Mouse (Mus musculus) MEL (cell line): ENCODE data around the gene Mlip. TPM values are rescaled to one million over a fixed set of nuclear protein-coding genes. Genes with fewer than 3 reads are reported as not detected.

Experiments
- DNase-seq: peaks from one replicate; pipeline ENCODE4 v3.0.0; 2011; ENCODE audit warnings: low read depth, low spot score
- H3K27ac ChIP-seq: 2 replicates; pipeline ENCODE4 v1.5.1; 2012; ENCODE audit warnings: low read depth, mild to moderate bottlenecking, control low read depth, low read length, moderate library complexity; ENCODE audit not compliant: control insufficient read depth
- H3K27me3 ChIP-seq, 2 experiments: fragments of 150-350 bp in 1 of 2; sonication (generic) in 1 of 2; 2 replicates each; pipeline ENCODE4 v1.6.1; 2012; ENCODE audit warnings: low read length in 2 of 2, mild to moderate bottlenecking in 2 of 2, improper control_type of control experiment in 1 of 2, moderate library complexity in 1 of 2; ENCODE audit not compliant: insufficient read depth in 2 of 2, control insufficient read depth in 1 of 2
- H3K36me3 ChIP-seq, 2 experiments: 2 replicates each; pipeline ENCODE4 v1.6.1; 2012 to 2014; ENCODE audit warnings: low read length in 2 of 2, improper control_type of control experiment in 1 of 2, inconsistent platforms in 1 of 2, mild to moderate bottlenecking in 1 of 2; ENCODE audit not compliant: insufficient read depth in 2 of 2, control insufficient read depth in 1 of 2
- H3K4me1 ChIP-seq, 2 experiments: fragments of 150-350 bp in 1 of 2; sonication (generic) in 1 of 2; 2 replicates each; pipeline ENCODE4 v1.6.1; 2012; ENCODE audit warnings: low read length in 2 of 2, improper control_type of control experiment in 1 of 2, mild to moderate bottlenecking in 1 of 2; ENCODE audit not compliant: insufficient read depth in 2 of 2, control insufficient read depth in 1 of 2
- H3K4me3 ChIP-seq, 2 experiments: fragments of 150-350 bp in 1 of 2; sonication (generic) in 1 of 2; 2 replicates each; pipeline ENCODE4 v1.5.1; 2012; ENCODE audit warnings: low read depth in 2 of 2, low read length in 2 of 2, mild to moderate bottlenecking in 2 of 2, moderate library complexity in 2 of 2, control low read depth in 1 of 2, improper control_type of control experiment in 1 of 2; ENCODE audit not compliant: control insufficient read depth in 1 of 2, insufficient read depth in 1 of 2
- H3K79me2 ChIP-seq: 2 replicates; pipeline ENCODE4 v1.6.1; 2012; ENCODE audit warnings: mild to moderate bottlenecking, low read length, moderate library complexity; ENCODE audit not compliant: control insufficient read depth, poor library complexity, insufficient read depth
- H3K9ac ChIP-seq: 2 replicates; pipeline ENCODE4 v1.6.1; 2012; ENCODE audit warnings: low read depth, mild to moderate bottlenecking, control low read depth, low read length, moderate library complexity; ENCODE audit not compliant: control insufficient read depth, poor library complexity, severe bottlenecking
- H3K9me3 ChIP-seq: fragments of 150-350 bp; sonication (generic); replicated peaks from 2 replicates; pipeline ENCODE4 v1.6.1; 2012; ENCODE audit warnings: mild to moderate bottlenecking, low read length, improper control_type of control experiment, moderate library complexity; ENCODE audit not compliant: insufficient read depth
- BHLHE40 ChIP-seq: IDR thresholded peaks from 2 replicates; pipeline ENCODE4 v1.6.1; 2012; ENCODE audit warnings: low read depth, mild to moderate bottlenecking, inconsistent platforms, low read length, improper control_type of control experiment, borderline replicate concordance
- CHD2 ChIP-seq: IDR thresholded peaks from 2 replicates; pipeline ENCODE4 v1.6.1; 2011; ENCODE audit warnings: low read length, improper control_type of control experiment
- CTCF ChIP-seq, 3 experiments: IDR thresholded peaks in 2 of 3; conservative IDR thresholded peaks in 1 of 3; 2 replicates each; pipeline ENCODE4 v1.5.1; 2011 to 2012; ENCODE audit warnings: low read length in 3 of 3, low read depth in 2 of 3, mild to moderate bottlenecking in 2 of 3, improper control_type of control experiment in 1 of 3, inconsistent platforms in 1 of 3, mixed read lengths in 1 of 3, moderate library complexity in 1 of 3; ENCODE audit not compliant: control insufficient read depth in 1 of 3, insufficient read depth in 1 of 3, poor library complexity in 1 of 3, severe bottlenecking in 1 of 3
- E2F4 ChIP-seq: IDR thresholded peaks from 2 replicates; pipeline ENCODE4 v1.6.1; 2011; ENCODE audit warnings: low read depth, low read length, improper control_type of control experiment, borderline replicate concordance
- ELF1 ChIP-seq: IDR thresholded peaks from 2 replicates; pipeline ENCODE4 v1.6.1; 2014; ENCODE audit warnings: low read depth, mild to moderate bottlenecking, inconsistent platforms, low read length, improper control_type of control experiment, moderate library complexity
- ETS1 ChIP-seq: IDR thresholded peaks from 2 replicates; pipeline ENCODE4 v1.6.1; 2012; ENCODE audit warnings: low read depth, mild to moderate bottlenecking, inconsistent platforms, low read length, improper control_type of control experiment, moderate library complexity
- GABPA ChIP-seq: IDR thresholded peaks from 2 replicates; pipeline ENCODE4 v1.6.1; 2012; ENCODE audit warnings: low read depth, mild to moderate bottlenecking, inconsistent platforms, low read length, improper control_type of control experiment, moderate library complexity
- HCFC1 ChIP-seq: IDR thresholded peaks from 2 replicates; pipeline ENCODE4 v1.6.1; 2012; ENCODE audit warnings: low read depth, mild to moderate bottlenecking, inconsistent platforms, low read length, improper control_type of control experiment, moderate library complexity
- JUND ChIP-seq: IDR thresholded peaks from 2 replicates; pipeline ENCODE4 v1.6.1; 2011; ENCODE audit warnings: low read depth, mild to moderate bottlenecking, improper control_type of control experiment, low read length
- MAFK ChIP-seq: IDR thresholded peaks from 2 replicates; pipeline ENCODE4 v1.6.1; 2011; ENCODE audit warnings: low read depth, mild to moderate bottlenecking, low read length, improper control_type of control experiment, borderline replicate concordance
- MAX ChIP-seq: IDR thresholded peaks from 2 replicates; pipeline ENCODE4 v1.6.1; 2011; ENCODE audit warnings: low read length, improper control_type of control experiment
- MAZ ChIP-seq: IDR thresholded peaks from 2 replicates; pipeline ENCODE4 v1.6.1; 2012; ENCODE audit warnings: low read depth, mild to moderate bottlenecking, inconsistent platforms, low read length, improper control_type of control experiment
- MEF2A ChIP-seq: IDR thresholded peaks from 2 replicates; pipeline ENCODE4 v1.6.1; 2014; ENCODE audit warnings: low read depth, mild to moderate bottlenecking, inconsistent platforms, low read length, improper control_type of control experiment; ENCODE audit not compliant: poor library complexity, insufficient replicate concordance, severe bottlenecking; ENCODE audit errors: extremely low read depth
- MXI1 ChIP-seq: IDR thresholded peaks from 2 replicates; pipeline ENCODE4 v1.6.1; 2011; ENCODE audit warnings: mild to moderate bottlenecking, low read depth, low read length, improper control_type of control experiment
- MYB ChIP-seq: IDR thresholded peaks from 2 replicates; pipeline ENCODE4 v1.6.1; 2011; ENCODE audit warnings: mild to moderate bottlenecking, low read depth, low read length, improper control_type of control experiment
- MYC ChIP-seq: IDR thresholded peaks from 2 replicates; pipeline ENCODE4 v1.6.1; 2011; ENCODE audit warnings: low read depth, mild to moderate bottlenecking, low read length, improper control_type of control experiment, moderate library complexity
- NELFE ChIP-seq: IDR thresholded peaks from 2 replicates; pipeline ENCODE4 v1.6.1; 2011; ENCODE audit warnings: low read depth, low read length, improper control_type of control experiment
- NRF1 ChIP-seq: IDR thresholded peaks from 2 replicates; pipeline ENCODE4 v1.6.1; 2014; ENCODE audit warnings: low read depth, mild to moderate bottlenecking, inconsistent platforms, low read length, improper control_type of control experiment, moderate library complexity; ENCODE audit not compliant: poor library complexity, insufficient read depth, severe bottlenecking
- POLR2A ChIP-seq, 2 experiments: IDR thresholded peaks; 2 replicates each; pipeline ENCODE4 v1.6.1; 2011 to 2012; ENCODE audit warnings: low read length in 2 of 2, mild to moderate bottlenecking in 2 of 2, control low read depth in 1 of 2, improper control_type of control experiment in 1 of 2, low read depth in 1 of 2, moderate library complexity in 1 of 2; ENCODE audit not compliant: control insufficient read depth in 1 of 2, insufficient read depth in 1 of 2, poor library complexity in 1 of 2
- POLR2AphosphoS2 ChIP-seq: IDR thresholded peaks from 2 replicates; pipeline ENCODE4 v1.6.1; 2011; ENCODE audit warnings: low read length, improper control_type of control experiment
- POLR2AphosphoS5 ChIP-seq: IDR thresholded peaks from 2 replicates; pipeline ENCODE4 v1.6.1; 2012; ENCODE audit warnings: low read depth, borderline replicate concordance, mild to moderate bottlenecking, inconsistent platforms, low read length, moderate library complexity, mixed read lengths
- RAD21 ChIP-seq: IDR thresholded peaks from 2 replicates; pipeline ENCODE4 v1.6.1; 2011; ENCODE audit warnings: mild to moderate bottlenecking, low read depth, low read length, improper control_type of control experiment
- RCOR1 ChIP-seq: IDR thresholded peaks from 2 replicates; pipeline ENCODE4 v1.6.1; 2012; ENCODE audit warnings: low read depth, mild to moderate bottlenecking, inconsistent platforms, low read length, improper control_type of control experiment
- SMC3 ChIP-seq: IDR thresholded peaks from 2 replicates; pipeline ENCODE4 v1.6.1; 2011; ENCODE audit warnings: low read depth, low read length, improper control_type of control experiment
- TBP ChIP-seq: IDR thresholded peaks from 2 replicates; pipeline ENCODE4 v1.8.0; 2011; ENCODE audit warnings: low read depth, low read length, improper control_type of control experiment
- TCF12 ChIP-seq: IDR thresholded peaks from 2 replicates; pipeline ENCODE4 v1.6.1; 2014; ENCODE audit warnings: low read depth, mild to moderate bottlenecking, inconsistent platforms, low read length, improper control_type of control experiment, moderate library complexity
- ZKSCAN1 ChIP-seq: IDR thresholded peaks from 2 replicates; pipeline ENCODE4 v1.6.1; 2012; ENCODE audit warnings: low read depth, mild to moderate bottlenecking, inconsistent platforms, low read length, improper control_type of control experiment, moderate library complexity
- ZMIZ1 ChIP-seq: IDR thresholded peaks from 2 replicates; pipeline ENCODE4 v1.6.1; 2012; ENCODE audit warnings: low read depth, mild to moderate bottlenecking, inconsistent platforms, low read length, improper control_type of control experiment, moderate library complexity
- polyA plus RNA-seq, 2 experiments: library from polyadenylated mRNA; stranded (reverse) in 1 of 2; unstranded in 1 of 2; fragments of >175 nt in 1 of 2; fragments of >200 nt in 1 of 2; gene quantifications; 2 replicates each; pipeline versions ENCODE4 v1.2.1 to v1.2.4; 2012; ENCODE audit warnings: low replicate concordance in 2 of 2, low read depth in 1 of 2; ENCODE audit not compliant: insufficient read length in 2 of 2, insufficient read depth in 1 of 2, missing spikeins in 1 of 2
- total RNA-seq: library from RNA; depleted of rRNA; stranded (reverse); fragments of 300-350 nt; gene quantifications from 2 replicates; pipeline ENCODE4 v1.2.3, GENCODE M21; 2012

Gene Mlip
- total and polyA plus RNA-seq, 3 experiments, result 0.04 TPM; not detected in 2

- no peak overlapping the region for H3K9ac ChIP-seq
- no peaks in the 10 kb centered on the region for H3K4me1 ChIP-seq
- no peaks in the 10 kb centered on the region for H3K79me2 ChIP-seq
- no peak for TF ChIP-seq MAZ
- TF ChIP-seq NELFE, result no peak
- TF ChIP-seq MYB, result no peak
- TF ChIP-seq MEF2A, result no peak
- no peak for TF ChIP-seq E2F4
- TF ChIP-seq CHD2, result no peak
- TF ChIP-seq MYC, result no peak
- no peak for TF ChIP-seq ETS1
- TF ChIP-seq BHLHE40, result no peak
- TF ChIP-seq CTCF (IDR thresholded peaks at IDR 0.05 in 2 of 3, conservative IDR thresholded peaks at IDR 0.05 in 1 of 3; ENCODE audit: control insufficient read depth in 1 of 3, insufficient read depth in 1 of 3, low read depth in 2 of 3, low read length in 3 of 3, poor library complexity in 1 of 3, severe bottlenecking in 1 of 3), result no peak
- TF ChIP-seq POLR2AphosphoS2, result no peak
- no peak for TF ChIP-seq MXI1
- TF ChIP-seq ZMIZ1, result no peak
- TF ChIP-seq TCF12, result no peak
- TF ChIP-seq POLR2AphosphoS5, result no peak
- no peak for TF ChIP-seq POLR2A (IDR thresholded peaks at IDR 0.05; ENCODE audit: control insufficient read depth in 1 of 2, insufficient read depth in 1 of 2, low read depth in 1 of 2, low read length in 2 of 2, poor library complexity in 1 of 2)
- no peaks in the 10 kb centered on the region for H3K36me3 ChIP-seq
- no peak overlapping the region for H3K27ac ChIP-seq
- H3K9me3 ChIP-seq, result no peaks in the 10 kb centered on the region
- no peak for DNase-seq
- no peaks in the 10 kb centered on the region for H3K27me3 ChIP-seq
- no peak overlapping the region for H3K4me3 ChIP-seq
These were observed 7.9 kb upstream of the Mlip start for GRCm38 (mm10) chr9:77360654-77361053.

GRCm38 (mm10) chr9:77359278-77359973 lies 6.7 kb upstream of the Mlip start:
- Histone ChIP-seq H3K4me1 (no peaks in the 10 kb centered on the region), H3K9ac (no peak overlapping the region), H3K4me3 (no peak overlapping the region), H3K9me3 (no peaks in the 10 kb centered on the region), H3K36me3 (no peaks in the 10 kb centered on the region), H3K27me3 (no peaks in the 10 kb centered on the region), H3K27ac (no peak overlapping the region)
- no peak for DNase-seq
- TF ChIP-seq GABPA (no peak), CHD2 (no peak), MXI1 (no peak), ELF1 (no peak), NRF1 (no peak), RAD21 (no peak), SMC3 (no peak), POLR2A (IDR thresholded peaks at IDR 0.05; ENCODE audit: control insufficient read depth in 1 of 2, insufficient read depth in 1 of 2, low read depth in 1 of 2, low read length in 2 of 2, poor library complexity in 1 of 2) (no peak), ZKSCAN1 (no peak), BHLHE40 (no peak), RCOR1 (no peak), TBP (no peak), JUND (no peak), CTCF (IDR thresholded peaks at IDR 0.05 in 2 of 3, conservative IDR thresholded peaks at IDR 0.05 in 1 of 3; ENCODE audit: control insufficient read depth in 1 of 3, insufficient read depth in 1 of 3, low read depth in 2 of 3, low read length in 3 of 3, poor library complexity in 1 of 3, severe bottlenecking in 1 of 3) (no peak), MAX (no peak), POLR2AphosphoS2 (no peak), MAFK (no peak), HCFC1 (no peak)
- TF ChIP-seq, all 39 proteins: peak for 0
- H3K79me2 ChIP-seq, result no peaks in the 10 kb centered on the region
